21 mouse cellular contexts compared by ENCODE assay signal in genomic region chr4:106062651-106063050, GRCm38 (mm10).
DNase-seq lines count a peak whose midpoint lies in the region; ATAC-seq and TF ChIP-seq lines count a peak whose summit lies in the region.
"Had no signal": no experiment of that assay in that cellular context is flagged by ENCODE, and none has a peak within 500 bp of the region (broad histone marks: within the 10 kb centered on the region; RNA-seq: fewer than 3 reads in every experiment).

No protein-coding gene starts in this region.

- TF ChIP-seq CTCF in forebrain, postnatal 0 days (IDR thresholded peaks at IDR 0.05; ENCODE audit: low read depth), result no peak
- TF ChIP-seq CTCF in lung, embryonic 14.5 days (IDR thresholded peaks at IDR 0.05; ENCODE audit: low read depth), result no peak
- TF ChIP-seq CTCF in brain, embryonic 14.5 days (IDR thresholded peaks at IDR 0.05; ENCODE audit: borderline replicate concordance, extremely low read depth, insufficient read depth, insufficient read length), result no peak

- TF ChIP-seq POLR2A in brain, embryonic 14.5 days (IDR thresholded peaks at IDR 0.05; ENCODE audit: borderline replicate concordance, extremely low read depth, insufficient read depth, insufficient read length, poor library complexity, severe bottlenecking), result no peak

- no peak overlapping the region for H3K9ac ChIP-seq in forebrain, postnatal 0 days
- H3K9ac ChIP-seq in forebrain, embryonic 13.5 days, result no peak overlapping the region
- H3K9ac ChIP-seq in lung, embryonic 14.5 days, result no peak overlapping the region
- H3K9ac ChIP-seq: embryonic facial prominence, embryonic 13.5 days; hindbrain, embryonic 13.5 days; intestine, embryonic 15.5 days had no signal

- ATAC-seq in forebrain, postnatal 0 days, result no peak
- no peak for ATAC-seq in forebrain, embryonic 13.5 days
- ATAC-seq in lung, embryonic 14.5 days (ENCODE audit: insufficient read depth), result no peak
- ATAC-seq: intestine, embryonic 15.5 days had no signal

- no peaks in the 10 kb centered on the region for H3K27me3 ChIP-seq in forebrain, postnatal 0 days (ENCODE audit: insufficient read depth, low read length)
- H3K27me3 ChIP-seq in forebrain, embryonic 13.5 days, result no peaks in the 10 kb centered on the region
- no peaks in the 10 kb centered on the region for H3K27me3 ChIP-seq in lung, embryonic 14.5 days (ENCODE audit: insufficient read depth, low read length)
- H3K27me3 ChIP-seq: embryonic facial prominence, embryonic 13.5 days; hindbrain, embryonic 13.5 days; intestine, embryonic 15.5 days had no signal

- H3K4me2 ChIP-seq in forebrain, postnatal 0 days (ENCODE audit: low read depth), result no peak overlapping the region
- H3K4me2 ChIP-seq in forebrain, embryonic 13.5 days, result no peak overlapping the region
- no peak overlapping the region for H3K4me2 ChIP-seq in lung, embryonic 14.5 days
- H3K4me2 ChIP-seq: embryonic facial prominence, embryonic 13.5 days; hindbrain, embryonic 13.5 days; intestine, embryonic 15.5 days had no signal

- peak; percentile 20 for DNase-seq in forebrain, postnatal 0 days
- DNase-seq in lung, embryonic 14.5 days, result peak; percentile 41
- no peak for DNase-seq in lung, postnatal 25 days (ENCODE audit: low spot score)
- DNase-seq in brain, embryonic 14.5 days (ENCODE audit: low read depth), result peak; percentile 81
- no peak for DNase-seq in lung, postnatal 14 days
- DNase-seq: adrenal gland, adult 8-10 months; adrenal gland, postnatal 36 days; cerebellum, adult 11 months; cerebellum, adult 8-10 months; cerebellum, postnatal 25 days; gastrocnemius, postnatal 10 days; heart, adult 18-20 months; heart, postnatal 10 days; heart, postnatal 4 days had no signal

- H3K36me3 ChIP-seq in forebrain, postnatal 0 days (ENCODE audit: insufficient read depth), result no peaks in the 10 kb centered on the region
- no peaks in the 10 kb centered on the region for H3K36me3 ChIP-seq in forebrain, embryonic 13.5 days (ENCODE audit: poor library complexity, severe bottlenecking)
- no peaks in the 10 kb centered on the region for H3K36me3 ChIP-seq in lung, embryonic 14.5 days (ENCODE audit: insufficient read depth)
- H3K36me3 ChIP-seq: embryonic facial prominence, embryonic 13.5 days; forebrain, embryonic 10.5 days; heart, embryonic 10.5 days; hindbrain, embryonic 13.5 days; intestine, embryonic 15.5 days had no signal

- WGBS in forebrain, postnatal 0 days, result 29% methylated on average over 12 of the region's 12 CpGs
- WGBS in forebrain, embryonic 13.5 days, result 57% methylated on average over 12 of the region's 12 CpGs
- 56% methylated on average over 12 of the region's 12 CpGs for WGBS in lung, embryonic 14.5 days

- H3K4me3 ChIP-seq in forebrain, postnatal 0 days (ENCODE audit: low read depth, low read length), result no peak overlapping the region
- H3K4me3 ChIP-seq in forebrain, embryonic 13.5 days, result no peak overlapping the region
- no peak overlapping the region for H3K4me3 ChIP-seq in lung, embryonic 14.5 days (ENCODE audit: low read depth, low read length)
- H3K4me3 ChIP-seq: embryonic facial prominence, embryonic 13.5 days; erythroblast, embryonic 14.5 days; forebrain, embryonic 10.5 days; heart, embryonic 10.5 days; hindbrain, embryonic 13.5 days; intestine, embryonic 15.5 days had no signal

- no peaks in the 10 kb centered on the region for H3K4me1 ChIP-seq in forebrain, postnatal 0 days (ENCODE audit: insufficient read depth)
- 0 out of 2 replicates have a peak, but pooled peaks cover 4% of the 10 kb centered on the region for H3K4me1 ChIP-seq in forebrain, embryonic 13.5 days
- no peaks in the 10 kb centered on the region for H3K4me1 ChIP-seq in lung, embryonic 14.5 days (ENCODE audit: insufficient read depth)
- H3K4me1 ChIP-seq: forebrain, embryonic 10.5 days; intestine, embryonic 15.5 days had no signal

- no peak overlapping the region for H3K27ac ChIP-seq in forebrain, postnatal 0 days (ENCODE audit: low read depth, low read length)
- H3K27ac ChIP-seq in forebrain, embryonic 13.5 days, result no peak overlapping the region
- H3K27ac ChIP-seq in lung, embryonic 14.5 days (ENCODE audit: low read depth), result no peak overlapping the region
- H3K27ac ChIP-seq: forebrain, embryonic 10.5 days; heart, embryonic 10.5 days; hindbrain, embryonic 13.5 days; intestine, embryonic 15.5 days had no signal

- H3K9me3 ChIP-seq in forebrain, postnatal 0 days (ENCODE audit: low read length), result no peaks in the 10 kb centered on the region
- no peaks in the 10 kb centered on the region for H3K9me3 ChIP-seq in forebrain, embryonic 13.5 days (replicated peaks)
- H3K9me3 ChIP-seq in lung, embryonic 14.5 days (ENCODE audit: low read depth, low read length), result no peaks in the 10 kb centered on the region
- H3K9me3 ChIP-seq: embryonic facial prominence, embryonic 13.5 days; forebrain, embryonic 10.5 days; heart, embryonic 10.5 days; hindbrain, embryonic 13.5 days; intestine, embryonic 15.5 days had no signal

Comparison
In these comparisons a context has a peak if more than half of its experiments do, and no peak if none do; other contexts are left out.
1. DNase-seq: peak in forebrain, postnatal 0 days (single experiment), lung, embryonic 14.5 days (single experiment) and brain, embryonic 14.5 days (single experiment); none in lung, postnatal 25 days (single experiment) and lung, postnatal 14 days (single experiment).